Comparison of ENCODE assay signal across 14 mouse cellular contexts in the genomic region with DNA sequence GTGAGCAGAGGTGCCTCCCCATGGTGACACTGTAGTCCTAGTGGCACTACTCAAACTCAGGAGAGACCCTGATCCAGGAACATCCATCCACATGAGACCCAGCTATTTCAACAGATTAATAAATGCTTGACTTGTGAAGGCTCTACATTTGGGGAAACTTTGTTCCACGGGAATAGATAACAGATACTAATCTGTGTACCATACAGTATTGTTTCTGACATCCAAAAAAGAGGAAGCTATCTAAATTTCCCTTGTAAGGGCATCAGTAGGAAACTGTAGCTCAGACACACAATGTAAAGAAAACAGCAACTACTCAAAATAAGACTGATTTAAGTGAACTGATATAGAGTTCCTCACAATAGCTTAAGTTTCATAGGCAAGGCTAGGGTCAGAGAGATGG.
"Had no signal": no experiment of that assay in that cellular context is flagged by ENCODE, and none has a peak within 500 bp of the region (broad histone marks: within the 10 kb centered on the region; RNA-seq: fewer than 3 reads in every experiment).

No protein-coding gene starts in this region.

- H3K36me3 ChIP-seq: limb, embryonic 12.5 days; liver, embryonic 13.5 days; lung, embryonic 15.5 days; midbrain, embryonic 10.5 days; neural tube, embryonic 12.5 days had no signal

- ATAC-seq: liver, postnatal 0 days had no signal

- H3K4me2 ChIP-seq: limb, embryonic 12.5 days; liver, embryonic 13.5 days; lung, embryonic 15.5 days; neural tube, embryonic 12.5 days had no signal

- H3K9ac ChIP-seq: limb, embryonic 12.5 days; liver, embryonic 13.5 days; liver, postnatal 0 days; lung, embryonic 15.5 days; neural tube, embryonic 12.5 days had no signal

- H3K9me3 ChIP-seq: liver, embryonic 13.5 days; lung, embryonic 15.5 days had no signal

- DNase-seq: kidney, adult 8-10 months; kidney, postnatal 25 days; liver; liver, embryonic 13.5 days; liver, postnatal 0 days; right cerebral cortex, postnatal 14 days; thymus, adult 18-20 months; thymus, postnatal 14 days had no signal

- H3K27me3 ChIP-seq: liver, embryonic 13.5 days; lung, embryonic 15.5 days; neural tube, embryonic 12.5 days had no signal

- H3K27ac ChIP-seq: left cerebral cortex, adult 2 months; limb, embryonic 12.5 days; liver, embryonic 13.5 days; lung, embryonic 15.5 days; midbrain, embryonic 10.5 days; neural tube, embryonic 12.5 days had no signal

- H3K4me3 ChIP-seq: left cerebral cortex, adult 2 months; limb, embryonic 12.5 days; liver, embryonic 13.5 days; lung, embryonic 15.5 days; midbrain, embryonic 10.5 days; myocyte; neural tube, embryonic 12.5 days had no signal

- H3K4me1 ChIP-seq: limb, embryonic 12.5 days; liver, embryonic 13.5 days; lung, embryonic 15.5 days; midbrain, embryonic 10.5 days; neural tube, embryonic 12.5 days had no signal
